Mouse (Mus musculus) Muller cell, postnatal 12 days (primary cell): ENCODE data around the gene Dync1h1.
"Not testable (repeated sequence)": the region's sequence is repeated elsewhere in the genome, so short reads cannot be mapped to it uniquely, and the experiment has no call there.

Experiments used
- DNase-seq: peaks from one replicate; pipeline ENCODE4 v3.0.0-alpha.2; 2015; ENCODE audit errors: inconsistent ontology term

Dync1h1 gene

GRCm38 (mm10) chr12:110606161-110606560 is 4.9 kb downstream of the Dync1h1 start:
- DNase-seq = no peak

- no peak for DNase-seq
Measured at GRCm38 (mm10) chr12:110606676-110607075, 5.4 kb downstream of the Dync1h1 start.

DNA sequence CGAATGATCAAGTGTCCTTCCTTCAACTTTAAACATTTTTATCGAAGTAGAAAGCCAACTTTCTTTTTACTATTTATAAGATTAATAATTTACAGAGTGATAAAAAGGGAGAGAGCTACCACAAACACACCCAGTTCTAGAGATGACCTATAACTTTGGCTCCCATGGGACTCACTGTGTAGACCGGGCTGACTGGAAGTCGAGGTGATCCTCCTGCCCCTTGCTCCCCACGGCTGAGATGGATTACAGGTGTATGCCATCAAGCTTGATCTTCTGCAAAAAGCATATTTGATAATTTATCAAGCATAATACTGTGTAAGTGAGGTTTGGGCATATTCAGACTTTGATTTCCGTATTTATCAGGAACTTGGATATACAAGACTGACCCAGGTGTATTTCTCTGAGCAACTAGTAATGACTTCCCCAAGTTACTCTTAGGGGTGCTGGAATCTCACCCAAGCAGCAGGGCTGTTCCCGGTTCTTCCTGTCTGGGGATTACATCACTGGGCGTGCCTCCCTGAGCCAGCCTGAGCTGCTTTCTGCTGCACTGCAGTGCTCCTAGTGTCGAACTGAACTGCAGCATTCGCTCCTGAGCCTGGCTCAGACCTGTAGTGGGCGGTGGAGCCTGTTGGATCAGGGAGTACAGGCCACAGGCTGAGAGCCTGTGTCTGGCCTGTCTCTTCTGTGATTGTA is 7.4 kb downstream of the Dync1h1 start:
- peak; percentile 48 for DNase-seq

DNA sequence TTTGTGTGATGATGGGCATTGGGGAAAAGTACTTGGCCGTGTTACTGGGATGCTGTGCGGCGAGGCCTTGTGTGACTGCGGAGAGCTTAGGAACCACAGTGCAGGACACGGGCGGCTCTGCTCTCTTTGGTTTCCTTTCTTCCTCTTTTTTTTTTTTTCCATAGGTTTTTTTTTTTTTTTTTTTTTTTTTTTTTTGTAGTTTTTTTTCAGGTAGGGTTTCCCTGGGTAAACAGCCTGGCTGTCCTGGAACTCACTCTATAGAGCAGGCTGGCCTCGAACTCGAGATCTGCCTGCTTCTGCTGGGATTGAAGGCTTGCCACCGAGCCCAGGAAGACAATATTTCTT is 7.9 kb downstream of the Dync1h1 start:
- DNase-seq = no peak

GRCm38 (mm10) chr12:110610713-110611112 is 9.5 kb downstream of the Dync1h1 start:
- no peak for DNase-seq

DNA sequence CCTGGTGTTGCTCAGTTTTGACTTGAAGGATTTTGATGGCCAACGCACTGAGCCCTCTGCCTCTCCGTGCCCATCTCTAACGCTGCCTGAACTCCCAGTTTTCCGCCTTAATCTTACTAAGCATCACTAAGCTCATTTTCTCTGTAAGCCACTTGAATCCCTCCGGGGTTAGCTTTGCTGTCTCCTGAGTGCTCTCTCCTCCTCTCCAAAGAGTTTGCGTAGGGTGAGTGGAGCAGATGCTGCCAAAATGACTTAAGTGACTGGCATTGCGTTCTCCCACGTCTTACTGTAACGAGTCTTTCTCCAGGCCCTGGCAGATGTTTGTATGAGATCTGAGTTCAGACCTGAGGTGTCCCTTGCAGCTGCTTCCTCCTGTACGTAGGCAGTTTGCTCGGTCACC is 28.8 kb downstream of the Dync1h1 start:
- no peak for DNase-seq

- DNase-seq = no peak
Measured at GRCm38 (mm10) chr12:110636293-110636692, 35.0 kb downstream of the Dync1h1 start.

DNA sequence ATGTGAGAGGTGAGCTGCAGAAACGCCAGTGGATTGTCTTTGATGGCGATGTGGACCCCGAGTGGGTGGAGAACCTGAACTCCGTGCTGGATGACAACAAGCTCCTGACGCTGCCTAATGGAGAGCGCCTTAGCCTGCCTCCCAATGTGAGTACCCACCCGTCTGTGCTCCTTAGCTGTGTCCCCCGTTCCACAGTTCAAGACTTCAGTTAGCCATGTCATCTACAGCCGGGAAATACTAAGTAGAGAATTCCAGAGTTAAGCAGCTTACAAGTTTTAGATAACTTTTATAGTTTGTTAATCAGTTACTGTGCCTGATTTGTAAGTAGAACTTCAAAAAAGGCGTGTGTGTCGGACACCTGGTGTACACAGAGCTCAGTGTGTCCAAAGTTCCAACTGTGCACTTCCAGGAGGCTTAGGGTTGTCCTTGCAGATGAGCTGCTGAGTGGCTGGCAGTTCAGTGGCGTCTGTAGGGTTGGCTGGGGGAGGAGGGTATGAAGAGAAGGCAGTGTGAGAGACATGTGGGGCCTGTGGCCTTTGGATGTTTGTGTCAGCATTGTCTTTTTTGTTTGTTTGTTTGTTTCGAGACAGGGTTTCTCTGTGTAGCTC is 36.4 kb downstream of the Dync1h1 start:
- DNase-seq = no peak

- DNase-seq = no peak
Measured at GRCm38 (mm10) chr12:110650241-110650641, 49.0 kb downstream of the Dync1h1 start.

GRCm38 (mm10) chr12:110651464-110651863 is 50.2 kb downstream of the Dync1h1 start:
- DNase-seq = no peak

- no peak for DNase-seq
Measured at GRCm38 (mm10) chr12:110661746-110662145, 60.5 kb downstream of the Dync1h1 start.

DNA sequence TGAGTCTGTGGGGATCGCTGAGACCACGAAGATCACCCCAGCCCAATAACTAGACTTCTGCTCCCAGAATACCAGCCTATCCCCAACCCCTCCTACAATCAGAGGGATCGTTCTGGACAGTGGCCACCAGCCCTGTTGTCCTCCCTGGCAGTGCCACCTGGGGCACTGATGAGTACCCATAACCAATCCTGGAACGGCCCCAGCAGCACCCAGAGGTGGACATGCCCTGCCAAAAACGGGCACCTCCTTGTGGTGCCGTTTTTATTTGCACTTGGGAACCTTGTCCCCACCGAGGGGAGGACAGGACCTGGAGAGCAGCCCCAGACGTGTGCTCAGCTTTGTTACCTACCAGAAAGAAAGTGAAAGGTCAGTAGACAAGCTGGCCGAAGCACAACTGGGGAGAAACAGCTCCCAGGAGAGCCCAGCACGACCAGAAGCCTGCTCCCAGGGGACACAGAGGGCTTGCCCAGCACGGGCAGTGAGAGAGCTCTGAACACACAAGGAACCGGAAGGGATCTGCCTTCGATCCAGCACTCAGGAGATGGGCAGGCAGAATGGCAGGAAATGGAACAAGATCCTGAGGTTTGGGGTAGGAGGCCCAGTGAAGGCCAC is 66.3 kb downstream of the Dync1h1 start:
- DNase-seq = no peak

DNA sequence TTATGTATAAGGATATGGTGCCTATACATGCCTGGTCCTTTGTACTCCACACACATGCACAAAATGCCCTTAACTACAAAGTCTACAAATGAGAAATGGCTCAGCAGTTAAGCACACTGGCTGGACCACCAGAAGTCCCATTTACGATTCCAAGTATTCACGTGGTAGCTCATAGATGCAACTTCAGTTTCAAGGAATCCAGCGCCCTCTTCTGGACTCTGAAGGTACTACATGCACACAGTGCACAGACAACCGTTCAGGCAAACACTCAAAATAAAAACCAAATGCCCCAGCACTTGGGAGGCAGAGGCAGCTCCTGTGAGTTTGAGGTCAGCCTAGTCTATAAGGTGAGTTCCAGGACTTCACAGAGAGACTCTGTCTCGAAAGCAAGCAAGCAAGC is 73.0 kb downstream of the Dync1h1 start:
- DNase-seq = no peak

- DNase-seq = peak; percentile 34
Measured at GRCm38 (mm10) chr12:110681191-110681590, 79.9 kb downstream of the Dync1h1 start.

DNA sequence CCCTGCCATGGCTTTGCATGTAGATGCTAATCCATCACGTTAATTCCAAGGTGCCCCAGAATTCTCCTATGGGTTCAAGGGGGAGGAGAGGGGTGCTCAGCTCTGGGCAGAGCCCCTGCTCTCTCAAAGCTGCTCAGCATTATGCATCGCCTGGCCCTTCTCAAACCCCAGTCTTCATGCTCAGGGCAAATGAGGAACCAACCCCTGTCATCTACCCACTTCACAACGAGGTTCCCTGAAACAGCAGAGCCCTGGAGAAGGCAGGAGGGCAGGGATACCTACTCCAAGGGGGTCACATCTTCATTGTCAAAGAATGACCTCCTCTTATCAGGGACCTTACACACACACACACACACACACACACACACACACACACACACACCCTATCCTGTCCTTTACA is 80.6 kb downstream of the Dync1h1 start:
- no peak for DNase-seq

DNA sequence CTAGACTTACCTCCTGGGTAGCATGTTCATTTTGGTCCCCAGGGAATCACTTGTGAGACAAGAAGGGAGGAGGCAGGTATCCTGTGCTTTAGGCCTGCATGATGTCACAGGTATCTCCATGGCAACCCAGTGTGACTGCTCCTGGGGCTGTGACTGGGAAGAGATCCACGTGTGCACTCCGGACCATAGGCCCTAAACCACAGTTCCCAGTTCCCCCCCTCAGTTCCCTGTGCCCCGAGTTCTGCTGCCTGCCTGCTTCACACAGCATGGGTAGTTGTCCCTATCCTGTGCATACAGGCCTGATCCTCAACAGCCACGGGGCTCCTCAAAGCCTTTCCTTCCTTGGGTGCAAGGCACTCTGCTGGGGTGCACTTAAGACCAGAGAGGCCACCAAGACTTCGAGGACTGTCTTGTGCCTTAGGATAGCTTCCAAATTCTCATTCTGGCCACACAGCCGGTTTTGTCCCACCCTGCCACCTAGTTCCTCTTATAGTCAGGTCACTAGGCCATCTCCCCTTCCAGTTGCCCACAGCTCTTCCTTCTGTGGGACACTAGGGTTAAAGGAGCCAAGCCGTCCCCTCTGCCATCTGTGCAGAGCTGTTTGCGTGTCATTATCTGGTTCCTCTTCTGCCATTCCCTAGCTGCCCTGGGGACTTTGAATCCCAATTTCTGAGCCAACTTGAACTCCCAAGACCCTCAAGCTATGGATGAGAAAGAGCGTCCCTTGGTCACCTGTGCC is 81.5 kb downstream of the Dync1h1 start, which contains the start of gene 1700001K19Rik:
TSS of gene 1700001K19Rik (minus strand) at position 59 of the 739 bp plus-strand sequence.
- DNase-seq = no peak

GRCm38 (mm10) chr12:110683580-110683979 is 82.3 kb downstream of the Dync1h1 start:
- DNase-seq = no peak

DNA sequence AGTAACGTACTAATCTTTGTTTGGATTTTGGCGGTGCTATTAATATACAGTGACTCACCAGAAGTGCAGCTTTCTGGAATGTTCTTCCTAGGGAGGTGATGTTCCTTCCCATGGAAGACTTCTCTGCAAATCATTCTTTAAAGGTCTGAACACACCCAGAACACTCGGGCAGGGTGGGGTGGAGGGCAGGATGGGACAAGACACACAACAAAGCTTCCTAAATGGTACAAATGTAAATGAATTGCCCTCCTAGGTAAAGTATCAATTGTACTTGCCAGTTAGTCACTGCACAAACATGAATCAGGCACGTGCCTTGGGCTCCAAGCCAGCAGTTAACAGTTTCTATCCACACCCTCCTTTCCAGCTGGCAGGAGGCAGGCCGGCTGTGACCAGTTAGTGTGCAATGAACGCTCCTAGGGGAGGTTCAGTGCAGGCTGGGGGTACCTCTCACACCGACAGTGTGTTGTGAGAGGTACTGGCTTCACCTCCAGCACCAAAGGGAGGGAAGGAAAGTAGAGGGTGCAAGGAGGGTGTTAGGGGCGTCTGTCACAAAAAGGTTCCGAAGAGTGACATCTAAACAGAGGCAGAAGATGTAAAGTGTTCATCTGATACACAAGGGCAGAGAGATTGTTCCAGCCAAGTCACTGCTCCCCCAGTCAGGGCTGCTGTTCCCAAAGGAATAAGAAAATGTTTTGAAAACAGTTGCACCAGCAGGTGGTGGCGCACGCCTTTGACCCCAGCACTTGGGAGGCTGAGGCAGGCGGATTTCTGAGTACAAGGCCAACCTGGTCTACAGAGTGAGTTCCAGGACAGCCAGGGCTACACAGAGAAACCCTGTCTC is 86.9 kb downstream of the Dync1h1 start:
- peak; percentile 81 for DNase-seq

GRCm38 (mm10) chr12:110688921-110689320 is 87.7 kb downstream of the Dync1h1 start:
- DNase-seq = not testable (repeated sequence)

- no peak for DNase-seq
Measured at GRCm38 (mm10) chr12:110689919-110690643, 88.8 kb downstream of the Dync1h1 start.

- not testable (repeated sequence) for DNase-seq
Measured at GRCm38 (mm10) chr12:110693378-110693777, 92.1 kb downstream of the Dync1h1 start.
